Mouse (Mus musculus): ENCODE results near the gene Gata5.

Gata5 gene

DNA sequence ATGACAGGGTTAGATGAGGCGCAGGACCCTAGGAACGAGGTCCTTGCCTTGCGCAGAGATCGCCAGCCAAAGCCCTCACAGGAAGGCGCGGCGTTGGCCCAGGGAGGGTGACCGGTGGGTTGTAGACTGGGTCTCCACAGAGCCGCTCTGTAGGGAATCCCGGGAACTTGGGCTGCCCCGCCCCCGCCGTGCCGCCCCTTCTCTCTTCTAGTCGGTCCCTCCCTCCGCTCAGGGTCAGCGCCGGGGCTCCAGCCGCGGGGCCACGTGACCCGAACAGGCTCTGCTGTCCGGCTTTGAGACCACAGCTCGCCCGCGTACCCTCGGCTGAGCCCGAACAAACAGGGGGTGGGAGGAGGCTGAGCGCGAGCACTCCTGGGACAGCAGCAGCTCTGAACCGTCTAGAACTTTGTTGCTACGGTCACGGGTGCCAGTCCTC, at the start of gene Gata5:
TSS of gene Gata5 (minus strand) at position 149 of the 436 bp plus-strand sequence.
- DNase-seq (ENCODE audit: low read depth, low spot score) = peak; percentile 63

DNA sequence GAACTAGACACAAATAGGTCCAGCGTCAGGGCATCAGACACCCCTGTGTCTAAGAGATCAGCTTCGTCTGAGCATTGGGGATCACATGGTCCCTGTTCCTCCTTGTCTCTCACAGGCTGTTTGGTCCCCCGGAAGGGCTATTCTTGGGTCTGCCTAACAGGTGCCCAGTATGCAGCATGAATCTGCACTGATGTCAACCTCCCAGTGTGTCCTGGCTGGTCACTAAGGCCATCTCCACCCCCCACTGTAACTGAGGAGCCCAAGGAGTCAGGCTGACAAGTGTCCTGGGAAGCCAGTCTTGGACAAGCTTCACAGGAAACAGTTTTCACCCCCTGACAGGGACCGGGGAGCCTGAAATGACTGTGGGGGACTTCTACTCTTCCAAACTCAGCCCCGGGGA, 42.2 kb upstream of the Gata5 start:
- no peak for DNase-seq (ENCODE audit: low read depth, low spot score)

DNA sequence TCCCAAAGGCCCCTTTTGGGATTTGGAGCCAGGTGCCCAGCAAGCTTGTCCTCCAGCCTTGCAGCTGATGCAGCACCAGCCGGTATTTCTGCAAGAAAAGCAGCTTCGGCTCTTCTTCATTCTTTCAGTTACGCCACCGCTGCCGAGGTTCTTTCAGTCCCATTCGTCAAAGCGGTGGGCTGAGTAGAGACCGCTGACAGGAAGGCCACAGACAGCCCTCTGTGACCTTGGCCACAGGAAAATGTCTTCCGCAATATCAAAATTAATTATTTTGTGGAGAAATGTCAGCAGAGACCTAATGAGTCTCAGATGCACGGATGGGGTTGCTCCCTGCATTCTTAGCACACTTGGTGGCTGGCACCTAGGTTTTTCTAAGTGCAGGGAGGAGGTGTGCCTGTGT, 38.8 kb upstream of the Gata5 start:
- DNase-seq (ENCODE audit: low read depth, low spot score) = no peak

DNA sequence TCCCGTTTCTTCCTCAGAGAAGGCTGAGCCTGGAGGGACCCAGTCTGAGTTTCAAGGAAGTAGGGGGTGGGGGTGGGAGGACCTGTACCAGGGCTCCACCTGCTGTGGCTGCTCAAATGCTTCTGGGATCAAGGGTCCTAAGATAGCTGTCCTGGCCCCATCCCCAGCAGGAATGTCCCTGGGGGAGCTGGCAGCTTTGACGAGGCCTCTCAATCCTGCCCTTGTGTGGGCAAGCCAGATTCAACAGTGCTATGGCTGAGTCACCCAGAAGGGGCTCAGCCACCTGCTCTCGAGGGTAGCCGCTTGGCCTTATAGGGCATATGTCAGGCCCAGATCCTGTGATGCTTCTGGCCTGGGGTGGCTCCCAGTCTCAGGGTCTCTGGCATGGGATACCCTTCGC, 33.9 kb upstream of the Gata5 start:
- DNase-seq (ENCODE audit: low read depth, low spot score) = no peak

DNA sequence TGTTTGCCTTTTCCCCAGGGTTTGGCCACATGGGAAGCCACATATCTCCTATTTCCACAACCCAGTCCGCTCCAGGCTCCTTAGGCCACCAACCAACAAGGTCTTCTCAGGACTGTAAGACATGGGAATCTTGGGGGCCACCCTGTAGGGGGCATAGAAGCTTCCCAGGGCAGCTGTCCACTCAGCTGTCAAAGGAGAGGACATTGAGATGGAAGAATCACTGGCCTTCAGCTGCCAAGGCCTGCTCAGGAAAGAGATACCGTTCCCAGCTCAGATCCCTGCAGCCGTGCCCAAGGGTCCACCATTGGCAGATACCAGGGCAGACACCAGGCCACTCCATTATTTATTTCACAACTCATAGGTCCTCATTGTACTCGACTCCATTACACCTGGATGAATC, 32.9 kb upstream of the Gata5 start:
- DNase-seq (ENCODE audit: low read depth, low spot score) = no peak

DNA sequence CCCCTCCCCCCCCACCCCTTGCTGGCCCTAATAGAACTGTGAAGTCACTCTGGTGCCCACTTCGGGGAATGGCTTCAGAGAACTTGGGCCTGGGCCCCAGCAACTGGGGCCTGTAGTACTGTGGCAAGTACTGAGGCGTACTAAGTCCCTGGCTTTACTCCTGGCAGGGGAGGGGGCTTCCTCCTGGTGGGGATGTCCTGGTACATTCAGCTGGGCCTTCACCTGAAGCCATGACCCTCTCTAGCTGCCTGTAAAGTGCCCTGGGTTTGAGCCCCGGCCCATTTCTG, 28.9 kb upstream of the Gata5 start:
- DNase-seq (ENCODE audit: low read depth, low spot score) = no peak

DNA sequence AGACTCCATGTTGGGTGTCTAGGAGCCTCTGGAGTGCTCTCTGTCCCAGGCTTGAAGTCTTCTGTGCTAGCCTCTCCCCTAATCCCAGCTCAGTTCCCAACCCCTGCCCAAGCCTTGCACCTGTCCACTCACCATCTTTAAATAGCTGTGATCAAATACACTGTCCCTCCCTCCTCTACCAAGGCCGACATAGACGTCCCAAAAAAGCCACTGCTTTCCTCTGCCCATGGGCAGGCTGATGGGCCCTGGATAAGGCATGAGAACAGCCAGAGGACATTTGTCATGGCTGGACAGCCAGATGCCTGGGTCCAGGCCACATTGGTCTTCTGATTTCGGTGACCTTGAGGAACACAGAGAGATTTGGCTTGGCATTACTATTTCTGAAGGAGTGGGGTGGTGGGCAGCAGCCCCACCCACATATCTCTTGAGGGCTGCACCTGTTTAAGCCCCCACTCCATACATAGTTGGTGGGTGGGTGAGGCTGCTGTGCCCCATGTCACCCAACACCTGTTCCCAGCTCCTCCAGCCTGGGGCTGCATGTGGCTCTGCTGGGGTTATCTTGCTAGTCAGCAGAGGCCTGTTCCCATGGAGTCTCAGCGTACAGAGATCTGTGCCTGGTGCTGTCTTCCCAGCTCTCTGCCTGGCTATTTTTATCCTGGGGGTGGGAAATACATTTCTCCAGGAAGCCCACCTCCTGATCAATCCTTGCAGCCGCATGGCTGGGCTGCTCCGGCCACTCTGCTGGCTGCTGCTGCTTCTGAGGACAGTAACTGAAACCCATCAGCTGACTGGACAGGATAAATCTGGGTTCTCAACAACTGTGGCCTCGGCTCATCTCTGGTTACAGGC, 28.3 kb upstream of the Gata5 start:
- no peak for DNase-seq (ENCODE audit: low read depth, low spot score)

DNA sequence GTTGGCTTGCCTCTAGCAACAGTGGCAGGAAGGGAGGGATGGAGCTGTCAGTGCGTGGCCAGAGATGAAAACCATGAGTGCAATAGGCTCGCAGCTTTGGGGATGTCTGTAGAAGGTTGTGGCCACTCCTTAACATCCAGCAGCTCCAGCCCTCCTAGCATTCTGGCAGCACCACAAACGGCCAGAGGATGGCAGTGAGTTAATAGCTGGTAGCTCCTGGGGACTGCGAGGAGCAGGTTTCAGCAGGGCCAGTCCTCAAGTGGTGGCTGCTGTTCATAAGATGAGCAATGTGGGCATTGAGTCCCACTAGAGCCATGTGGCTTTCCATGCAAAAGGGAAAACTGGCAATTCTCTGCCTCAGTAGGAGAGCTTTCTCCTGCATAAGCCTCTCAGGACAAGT, 24.6 kb upstream of the Gata5 start:
- no peak for DNase-seq (ENCODE audit: low read depth, low spot score)

DNA sequence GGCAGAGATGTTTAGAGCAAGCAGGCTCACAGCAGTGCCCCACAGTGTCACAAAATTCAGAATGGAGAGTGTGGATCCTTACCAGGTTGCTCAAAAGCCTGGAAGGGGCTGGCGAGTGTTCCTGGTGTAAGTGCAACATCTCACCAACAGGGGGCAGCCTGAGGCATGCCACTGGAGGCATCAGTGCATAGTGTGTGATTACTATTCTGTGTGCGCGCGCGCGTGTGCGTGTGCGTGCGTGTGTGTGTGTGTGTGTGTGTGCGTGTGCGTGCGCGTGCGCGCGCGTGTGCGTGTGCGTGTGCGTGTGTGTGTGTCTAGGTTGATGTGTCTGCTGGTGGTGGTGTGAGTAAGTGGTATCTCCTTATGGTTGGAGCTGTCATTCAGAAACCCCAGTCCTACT, 18.8 kb upstream of the Gata5 start:
- DNase-seq (ENCODE audit: low read depth, low spot score) = peak; percentile 52

DNA sequence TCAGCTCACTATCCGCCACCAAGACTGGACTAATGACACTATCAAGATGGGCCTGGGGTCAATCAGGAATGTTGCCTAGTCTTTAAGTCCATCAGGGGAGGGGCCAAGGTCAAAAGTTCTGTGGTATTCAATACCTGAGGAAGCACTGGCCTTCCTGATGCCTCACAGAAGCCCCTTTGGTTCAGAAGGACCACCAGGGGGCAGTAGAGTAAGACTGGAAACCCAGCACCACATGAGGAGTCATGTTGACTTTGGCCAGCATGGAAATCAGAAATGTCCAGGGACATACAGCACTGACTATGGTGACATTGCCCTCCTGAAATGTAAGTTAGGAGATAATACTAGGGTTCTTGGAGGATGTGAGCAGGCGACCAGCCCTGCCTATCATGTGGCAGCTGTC, 16.2 kb upstream of the Gata5 start:
- peak; percentile 71 for DNase-seq (ENCODE audit: low read depth, low spot score)

DNA sequence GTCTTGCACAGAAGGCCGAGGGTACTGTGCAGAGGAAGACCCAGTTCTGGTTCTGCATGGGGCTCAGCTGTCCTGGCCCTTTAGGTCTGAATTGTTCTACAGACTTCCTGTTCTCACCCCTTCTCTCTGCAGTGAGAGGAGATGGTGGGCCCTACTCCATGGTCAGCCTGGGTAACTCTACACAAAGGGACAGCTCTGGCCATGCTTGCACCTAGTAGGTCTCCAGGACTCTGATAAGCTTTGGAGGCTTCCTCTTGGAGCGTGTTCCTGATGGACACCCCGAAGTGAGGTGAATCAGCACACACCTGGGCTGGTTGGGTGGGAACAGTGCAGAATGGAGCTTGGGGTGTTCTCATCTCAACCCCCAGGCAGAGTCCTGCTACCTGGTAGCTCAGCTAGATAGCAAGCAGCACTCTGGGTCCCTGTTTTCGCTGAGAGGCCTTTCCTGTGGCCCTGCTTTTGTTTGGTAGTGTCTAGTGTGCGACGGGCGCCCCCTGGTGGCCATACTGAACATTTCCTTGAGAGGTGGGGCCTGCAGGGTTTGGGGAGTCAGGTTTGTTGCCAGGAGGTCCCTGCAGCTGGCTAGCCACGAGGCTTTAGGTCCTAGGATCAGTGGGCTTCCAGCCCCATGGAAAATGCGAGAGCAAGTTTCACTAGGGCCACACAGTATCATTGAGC, 12.5 kb upstream of the Gata5 start:
- DNase-seq (ENCODE audit: low read depth, low spot score) = peak; percentile 86

DNA sequence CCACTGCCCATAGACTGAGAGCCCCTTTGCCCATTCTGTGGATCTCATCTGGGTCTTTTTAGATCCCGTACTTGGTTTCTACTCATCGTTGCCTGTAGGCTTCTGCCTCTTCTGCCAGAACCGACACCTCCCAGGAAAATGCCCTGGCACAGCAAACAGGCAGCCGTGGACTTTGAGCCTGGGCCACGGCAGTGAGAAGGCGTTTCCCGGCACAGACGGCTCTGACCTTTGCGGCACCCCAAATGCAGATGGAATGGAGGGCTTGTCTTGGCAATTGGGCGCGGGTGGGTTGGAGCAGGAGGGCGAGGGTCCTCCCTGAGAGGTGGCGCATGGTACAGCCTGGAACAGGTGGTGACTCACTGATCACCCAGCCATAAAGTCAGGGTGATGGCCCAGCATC, 8.6 kb upstream of the Gata5 start:
- DNase-seq (ENCODE audit: low read depth, low spot score) = no peak

DNA sequence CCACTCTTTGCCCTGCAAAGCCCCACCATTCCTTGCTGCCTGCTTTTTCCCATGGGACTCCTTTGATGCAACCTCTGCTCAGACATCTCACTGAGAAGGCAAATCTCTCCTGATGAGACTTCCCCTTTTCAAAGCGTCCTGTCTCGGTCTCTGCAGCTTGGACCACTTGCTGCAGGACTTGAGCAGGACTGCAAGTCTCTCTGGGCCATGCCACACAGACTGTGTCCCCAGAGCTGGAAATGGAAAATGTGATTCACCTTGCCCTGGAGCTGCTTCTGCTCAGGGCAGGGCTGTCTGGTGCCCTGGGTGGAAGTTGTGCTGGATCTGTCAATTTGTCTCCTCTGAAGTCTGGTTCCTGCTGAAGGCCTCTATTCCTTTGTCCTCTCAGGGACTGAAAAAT, 7.7 kb upstream of the Gata5 start:
- no peak for DNase-seq (ENCODE audit: low read depth, low spot score)

DNA sequence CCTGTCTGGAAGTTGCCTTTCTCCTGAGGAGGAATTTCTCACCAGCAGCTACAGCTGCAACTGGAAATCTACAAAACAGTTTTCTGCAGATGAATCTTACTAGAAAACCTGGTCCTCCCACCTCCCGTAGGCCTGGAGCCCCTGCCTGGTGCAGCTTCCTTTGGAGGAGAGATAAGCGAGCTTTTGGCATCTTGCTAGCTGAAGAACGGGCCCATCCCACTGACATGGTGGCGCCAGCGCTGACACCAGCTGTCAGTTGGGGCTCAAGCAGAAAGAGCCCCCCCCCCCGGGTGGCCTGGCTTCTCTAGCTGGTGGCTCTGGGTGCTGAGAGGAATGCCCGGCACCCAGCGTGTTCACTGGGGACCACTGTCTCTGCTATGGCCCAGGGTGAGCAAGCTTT, 6.7 kb upstream of the Gata5 start:
- DNase-seq (ENCODE audit: low read depth, low spot score) = no peak

DNA sequence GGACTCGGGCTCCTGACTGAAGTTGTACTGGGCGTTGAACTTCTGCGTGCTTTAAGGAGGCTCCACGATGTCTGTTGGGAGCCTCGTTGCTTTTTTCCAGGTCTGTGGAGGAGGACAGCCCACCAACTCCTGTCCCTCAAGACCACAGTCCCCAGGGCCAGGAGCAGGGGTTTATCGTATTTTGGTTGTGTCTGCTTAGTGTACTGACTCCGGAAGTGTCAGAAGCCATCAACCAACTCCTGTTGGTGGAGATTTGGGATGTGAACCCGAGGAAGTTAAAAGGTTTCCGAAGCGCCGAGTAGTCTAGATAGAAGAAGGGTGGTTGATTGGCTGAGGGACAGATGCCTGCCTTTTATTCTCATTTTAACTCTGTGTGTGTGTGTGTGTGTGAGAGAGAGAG, 5.4 kb upstream of the Gata5 start:
- DNase-seq (ENCODE audit: low read depth, low spot score) = no peak

DNA sequence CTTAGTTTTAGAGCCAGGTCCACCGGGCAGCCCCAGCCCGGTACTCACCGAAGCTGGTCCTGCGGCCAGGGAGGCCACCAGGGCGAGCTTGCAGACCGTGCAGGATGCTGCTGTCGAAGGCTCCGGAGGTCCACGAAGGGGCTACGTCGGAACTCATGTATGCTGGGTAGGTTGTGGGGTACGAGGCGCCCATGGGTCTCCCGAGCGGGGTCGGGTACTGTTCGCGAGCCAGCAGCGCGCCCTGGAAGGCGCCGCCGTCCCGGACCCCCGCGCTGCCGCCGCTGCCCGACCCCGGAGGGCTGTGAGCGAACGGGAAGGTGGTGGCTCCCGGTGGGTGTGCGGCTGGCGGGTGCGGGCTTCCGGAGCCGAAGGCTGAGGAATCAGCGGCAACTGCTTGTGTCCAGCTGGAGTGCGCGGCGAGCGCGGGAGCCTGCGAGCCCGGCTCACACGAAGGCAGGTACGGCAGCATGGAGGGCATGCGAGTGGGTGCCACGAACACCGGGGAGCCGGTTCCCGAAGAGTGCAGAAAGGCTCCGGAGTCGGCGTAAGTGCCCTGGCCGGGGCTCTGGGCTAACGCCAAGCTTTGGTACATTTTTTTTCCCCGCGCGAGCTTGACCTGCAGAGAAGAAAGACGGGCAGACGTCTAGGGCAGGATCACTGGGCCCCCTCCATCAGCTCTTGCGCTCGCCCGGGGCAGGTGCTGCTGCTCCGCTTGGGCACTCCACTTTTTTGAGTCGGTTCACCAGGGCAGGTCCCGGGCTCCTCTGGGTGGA, 535 bp downstream of the Gata5 start:
- DNase-seq (ENCODE audit: low read depth, low spot score) = peak; percentile 19

DNA sequence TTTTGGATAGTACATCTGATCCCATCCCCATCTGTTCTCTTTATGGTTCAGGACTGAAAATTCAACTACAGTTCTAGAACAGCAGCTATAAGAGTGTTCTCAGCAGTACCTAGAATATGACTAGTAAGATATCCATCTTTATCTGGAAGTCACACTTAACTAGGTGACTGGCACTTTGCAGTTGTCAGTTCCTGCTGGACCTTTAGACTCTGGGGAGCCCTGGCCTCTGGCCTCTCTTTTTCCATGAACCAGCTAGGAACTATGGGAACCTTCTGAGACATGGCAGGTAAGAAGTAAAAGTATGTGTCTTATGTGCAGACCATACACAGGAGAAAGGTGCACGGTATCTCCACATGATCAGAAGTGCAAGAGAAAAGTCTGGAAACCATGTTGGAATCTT, 5.0 kb downstream of the Gata5 start:
- DNase-seq (ENCODE audit: low read depth, low spot score) = no peak

DNA sequence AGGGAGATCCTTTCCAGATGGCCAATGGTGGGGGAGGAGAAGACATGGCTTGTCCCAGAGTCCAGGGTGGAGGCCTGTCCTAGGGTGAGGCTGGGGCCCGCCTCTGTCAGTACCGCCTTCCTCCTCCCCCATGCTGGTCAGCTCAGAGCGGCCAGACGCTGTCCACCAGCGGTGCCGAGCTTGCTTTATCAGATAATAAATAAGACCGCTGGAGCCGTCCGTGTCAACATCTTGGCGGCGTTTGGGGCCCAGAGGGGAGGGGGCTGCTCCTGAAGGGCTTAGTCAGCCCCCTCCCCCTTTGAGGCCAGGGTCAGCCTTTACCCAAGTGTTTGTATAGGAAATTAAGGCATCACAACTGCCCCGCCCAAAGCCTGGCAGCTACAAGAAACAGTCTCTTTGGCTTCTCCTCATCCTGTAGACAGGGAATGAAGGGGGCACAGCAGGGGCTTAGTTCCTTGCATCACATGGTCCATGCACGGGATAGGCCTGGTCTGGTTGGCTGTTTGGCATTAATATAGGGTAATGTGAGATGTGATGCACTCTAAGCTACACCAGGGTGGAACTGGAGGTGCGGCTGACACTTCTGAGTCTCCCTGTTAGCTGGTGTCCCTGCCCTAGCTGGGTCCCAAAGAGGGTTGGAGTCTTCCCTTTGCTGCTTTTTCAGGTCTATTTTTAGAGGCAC, 11.7 kb downstream of the Gata5 start:
- peak; percentile 24 for DNase-seq (ENCODE audit: low read depth, low spot score)

DNA sequence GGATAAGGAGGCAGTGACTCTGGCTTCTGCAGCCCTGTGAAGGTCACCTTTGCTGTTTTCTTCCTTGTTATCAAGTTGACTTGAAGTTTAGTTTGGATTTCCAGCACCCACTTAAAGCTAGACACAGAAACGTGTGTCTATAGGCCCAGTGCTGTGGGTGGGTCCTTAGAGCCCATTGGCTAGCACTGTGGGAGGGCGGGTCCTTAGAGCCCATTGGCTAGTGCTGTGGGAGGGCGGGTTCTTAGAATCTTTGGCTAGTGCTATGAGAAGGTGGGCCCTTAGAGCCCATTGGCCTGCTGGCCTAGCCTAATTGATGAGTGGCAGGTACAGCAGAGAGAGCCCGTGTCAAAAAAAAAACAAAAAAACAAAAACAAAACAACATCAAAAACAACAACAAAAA, 14.3 kb downstream of the Gata5 start:
- no peak for DNase-seq (ENCODE audit: low read depth, low spot score)

DNA sequence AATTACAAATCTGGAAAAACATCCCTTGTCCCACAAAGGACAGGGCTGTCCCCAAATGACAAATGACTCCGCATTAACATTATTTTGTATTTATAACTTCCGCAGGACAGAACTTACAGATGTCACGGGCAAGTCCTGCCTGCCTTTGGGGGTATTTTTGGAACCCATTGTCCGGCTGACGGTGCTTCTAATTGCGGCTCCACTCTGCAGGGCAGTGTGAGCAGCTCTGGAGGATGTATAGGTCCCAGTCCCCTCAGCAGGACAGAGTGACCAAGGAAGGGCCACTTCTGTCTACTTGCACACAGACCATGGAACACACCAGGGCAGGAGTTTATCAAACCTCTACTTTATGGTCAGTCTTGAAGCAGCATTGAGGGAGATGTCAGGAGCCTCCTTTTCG, 16.9 kb downstream of the Gata5 start:
- no peak for DNase-seq (ENCODE audit: low read depth, low spot score)

DNA sequence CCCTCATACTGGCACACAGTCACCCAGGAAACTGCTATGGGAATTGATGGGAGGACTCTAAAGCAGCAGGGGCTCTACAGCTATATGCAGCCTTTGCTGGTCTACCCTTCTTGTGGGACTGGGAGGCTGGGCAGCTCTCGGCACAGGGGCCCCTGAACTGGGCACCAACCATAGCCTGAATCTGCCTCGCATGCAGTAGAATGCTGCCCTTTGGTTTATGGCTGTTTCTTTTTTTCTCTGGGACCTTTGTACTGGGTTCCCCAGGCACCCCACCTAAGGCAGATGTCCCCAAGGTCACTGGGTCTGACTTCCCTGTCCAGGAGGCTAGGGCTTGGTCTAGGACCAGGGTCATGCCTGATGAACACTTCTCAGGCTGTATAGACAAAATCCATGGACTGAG, 20.2 kb downstream of the Gata5 start:
- DNase-seq (ENCODE audit: low read depth, low spot score) = no peak

DNA sequence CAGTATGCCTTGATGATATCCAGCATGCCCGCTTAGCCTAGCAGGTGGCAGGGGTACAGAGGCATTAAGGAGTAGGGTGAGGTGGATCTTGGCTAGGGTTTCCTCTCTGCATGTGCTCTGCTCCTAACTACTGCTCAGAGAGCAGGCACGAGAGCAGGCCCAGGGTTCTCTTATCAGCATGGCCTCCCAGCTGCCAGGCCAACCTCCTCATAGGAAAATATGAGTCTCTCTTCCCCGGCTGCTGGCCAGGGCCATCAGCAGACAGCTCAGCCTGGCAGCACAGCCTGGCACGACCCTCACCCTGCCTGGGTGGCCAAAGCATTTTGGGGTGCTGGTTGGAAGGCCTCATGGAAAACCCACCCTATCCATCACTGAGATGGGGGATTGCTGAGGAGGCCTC, 23.4 kb downstream of the Gata5 start:
- no peak for DNase-seq (ENCODE audit: low read depth, low spot score)

Measured in mesoderm, embryonic 11.5 days (tissue).